9 mouse cellular contexts compared by ENCODE assay signal in genomic region chr2:101978534-101979525, GRCm38 (mm10).
A peak's percentile ranks its signal among the peaks of the same experiment; 100 is the strongest.
DNase-seq lines count a peak whose midpoint lies in the region; ATAC-seq lines count a peak whose summit lies in the region.
"Had no signal": no experiment of that assay in that cellular context is flagged by ENCODE, and none has a peak within 500 bp of the region (broad histone marks: within the 10 kb centered on the region; RNA-seq: fewer than 3 reads in every experiment).

No protein-coding gene starts in this region.

- H3K4me1 ChIP-seq in heart, embryonic 12.5 days (replicated peaks), result peaks cover 41% of the 10 kb centered on the region

- peak; percentile 11; the same call in 1 of the 2 replicates for ATAC-seq in frontal cortex, adult (ENCODE audit: low TSS enrichment)
- ATAC-seq in heart, embryonic 12.5 days (ENCODE audit: insufficient number of reproducible peaks, low FRiP score), result no peak
- no peak for ATAC-seq in erythroblast, adult 5-6 weeks (replicated peaks; ENCODE audit: low FRiP score, poor library complexity, severe bottlenecking)

- H3K36me3 ChIP-seq in heart, embryonic 12.5 days, result no peaks in the 10 kb centered on the region
- H3K36me3 ChIP-seq: lung, embryonic 15.5 days had no signal

- H3K9ac ChIP-seq in heart, embryonic 12.5 days, result peak overlapping the region; percentile 19; the same call in 1 of the 2 replicates
- H3K9ac ChIP-seq: lung, embryonic 15.5 days had no signal

- intact Hi-C loops in left cerebral cortex, postnatal 14 days (cut with DNase I), result no loop called here

- peak overlapping the region; percentile 25; the same call in 1 of the 2 replicates for H3K27ac ChIP-seq in heart, embryonic 12.5 days (ENCODE audit: poor library complexity, severe bottlenecking)
- H3K27ac ChIP-seq: lung, embryonic 15.5 days had no signal

- no peaks in the 10 kb centered on the region for H3K9me3 ChIP-seq in heart, embryonic 12.5 days (replicated peaks)
- H3K9me3 ChIP-seq: lung, embryonic 15.5 days had no signal

- WGBS in heart, embryonic 12.5 days, result 37% methylated on average over 21 of the region's 21 CpGs

- H3K27me3 ChIP-seq in heart, embryonic 12.5 days (replicated peaks), result no peaks in the 10 kb centered on the region
- H3K27me3 ChIP-seq: lung, embryonic 15.5 days had no signal

- DNase-seq in frontal cortex, postnatal 25 days (ENCODE audit: low spot score in 2 of 2), result no peak
- peak; percentile 69 for DNase-seq in testis, postnatal 10 days (ENCODE audit: low spot score)
- DNase-seq in testis, postnatal 14 days (ENCODE audit: low spot score), result no peak
- peak; percentile 41 to 49 for DNase-seq in left cerebral cortex, postnatal 14 days (ENCODE audit: low spot score in 2 of 2)
- DNase-seq in retina, embryonic 14.5 days (ENCODE audit: low spot score), result peak; percentile 86

- H3K4me3 ChIP-seq in heart, embryonic 12.5 days, result no peak overlapping the region
- H3K4me3 ChIP-seq: lung, embryonic 15.5 days had no signal

- no peak overlapping the region for H3K4me2 ChIP-seq in heart, embryonic 12.5 days
- H3K4me2 ChIP-seq: lung, embryonic 15.5 days had no signal

Comparison
In these comparisons a context has a peak if more than half of its experiments do, and no peak if none do; other contexts are left out.
1. DNase-seq: peak in testis, postnatal 10 days (single experiment), left cerebral cortex, postnatal 14 days (2 of 2) and retina, embryonic 14.5 days (single experiment); none in frontal cortex, postnatal 25 days (0 of 2) and testis, postnatal 14 days (single experiment).